Mouse (Mus musculus): ENCODE results near the gene Slc38a4. TPM values are rescaled to one million over a fixed set of nuclear protein-coding genes. Genes with fewer than 3 reads are reported as not detected.

The Slc38a4 gene
- total and polyA plus RNA-seq, 3 experiments: 0.13 to 0.51 (median 0.17) TPM

- Histone ChIP-seq H3K4me1 (ENCODE audit: control insufficient read depth in 1 of 2, insufficient read depth in 2 of 2) (peaks cover 2 to 4% of the 10 kb centered on the region in 2 experiments; a peak in 2 of 4 replicates), H3K27ac (ENCODE audit: insufficient read depth, low read depth) (no peak overlapping the region), H3K9ac (ENCODE audit: insufficient read depth, low read depth) (no peak overlapping the region), H3K4me2 (ENCODE audit: insufficient read depth, low read depth, poor library complexity, severe bottlenecking) (no peak overlapping the region), H3K9me3 (replicated peaks; ENCODE audit: low read length) (no peaks in the 10 kb centered on the region), H3K27me3 (replicated peaks) (no peaks in the 10 kb centered on the region), H3K4me3 (replicated peaks in 1 of 3; ENCODE audit: low read depth in 2 of 3, low read length in 2 of 3, poor library complexity in 1 of 3) (no peak overlapping the region), H3K79me2 (replicated peaks; ENCODE audit: control insufficient read depth, extremely low read depth, insufficient read depth, poor library complexity, severe bottlenecking) (no peaks in the 10 kb centered on the region), H3K36me3 (replicated peaks in 1 of 2; ENCODE audit: control insufficient read depth in 1 of 2, insufficient read depth in 1 of 2, low read length in 1 of 2) (peaks cover 0 to 18% of the 10 kb centered on the region in 2 experiments)
- dilution Hi-C loops (cut with MboI; ENCODE audit: extremely low pct_ligation_motif_present, extremely low pct_unique_long_range_greater_than_20kb, low sequenced_read_pairs) (no loop called here), in situ Hi-C loops (cut with MboI; ENCODE audit: low pct_ligation_motif_present, low pct_unique_long_range_greater_than_20kb, low sequenced_read_pairs) (no loop called here)
- no peak for DNase-seq (ENCODE audit: extremely low read depth)
- TF ChIP-seq KAT2A (IDR thresholded peaks at IDR 0.05; ENCODE audit: insufficient replicate concordance, low read length) (no peak), CTCF (conservative IDR thresholded peaks at IDR 0.05 in 1 of 2, IDR thresholded peaks at IDR 0.05 in 1 of 2; ENCODE audit: low read depth in 2 of 2, low read length in 2 of 2) (no peak), JUND (conservative IDR thresholded peaks at IDR 0.05; ENCODE audit: low read depth, low read length) (no peak), SIN3A (IDR thresholded peaks at IDR 0.05; ENCODE audit: low read length) (no peak), NELFE (IDR thresholded peaks at IDR 0.05; ENCODE audit: low read depth, low read length) (no peak), TCF12 (IDR thresholded peaks at IDR 0.05; ENCODE audit: low read depth, low read length) (no peak), MAFK (IDR thresholded peaks at IDR 0.05; ENCODE audit: insufficient replicate concordance, low read length) (no peak), EP300 (IDR thresholded peaks at IDR 0.05; ENCODE audit: low read length) (no peak), RAD21 (IDR thresholded peaks at IDR 0.05; ENCODE audit: low read depth, low read length) (no peak), JUN (IDR thresholded peaks at IDR 0.05; ENCODE audit: insufficient read depth, low read depth, low read length) (no peak), CHD1 (IDR thresholded peaks at IDR 0.05; ENCODE audit: low read depth, low read length) (no peak), ZC3H11A (IDR thresholded peaks at IDR 0.05; ENCODE audit: low read depth, low read length) (no peak), UBTF (IDR thresholded peaks at IDR 0.05; ENCODE audit: low read depth, low read length) (no peak), POLR2AphosphoS2 (IDR thresholded peaks at IDR 0.05; ENCODE audit: low read depth, low read length) (no peak)
Measured at GRCm38 (mm10) chr15:97066937-97067336, 11.2 kb upstream of the Slc38a4 start.

- no peaks in the 10 kb centered on the region for H3K79me2 ChIP-seq (replicated peaks; ENCODE audit: control insufficient read depth, extremely low read depth, insufficient read depth, poor library complexity, severe bottlenecking)
- H3K27me3 ChIP-seq (replicated peaks): no peaks in the 10 kb centered on the region
- no peaks in the 10 kb centered on the region for H3K36me3 ChIP-seq (replicated peaks in 1 of 2; ENCODE audit: control insufficient read depth in 1 of 2, insufficient read depth in 1 of 2, low read length in 1 of 2)
- H3K4me1 ChIP-seq (ENCODE audit: control insufficient read depth in 1 of 2, insufficient read depth in 2 of 2): peaks cover 8 to 14% of the 10 kb centered on the region in 2 experiments
- in situ Hi-C loops (cut with MboI; ENCODE audit: low pct_ligation_motif_present, low pct_unique_long_range_greater_than_20kb, low sequenced_read_pairs) (no loop called here), dilution Hi-C loops (cut with MboI; ENCODE audit: extremely low pct_ligation_motif_present, extremely low pct_unique_long_range_greater_than_20kb, low sequenced_read_pairs) (no loop called here)
- H3K4me2 ChIP-seq (ENCODE audit: insufficient read depth, low read depth, poor library complexity, severe bottlenecking): no peak overlapping the region
- DNase-seq (ENCODE audit: extremely low read depth): no peak
- TF ChIP-seq E2F4 (IDR thresholded peaks at IDR 0.05; ENCODE audit: insufficient replicate concordance, low read depth, low read length) (no peak), USF1 (IDR thresholded peaks at IDR 0.05; ENCODE audit: low read depth, low read length) (no peak), BHLHE40 (IDR thresholded peaks at IDR 0.05; ENCODE audit: low read depth, low read length) (no peak), EP300 (IDR thresholded peaks at IDR 0.05; ENCODE audit: low read length) (no peak), ZMIZ1 (IDR thresholded peaks at IDR 0.05; ENCODE audit: low read depth, low read length) (no peak), SIN3A (IDR thresholded peaks at IDR 0.05; ENCODE audit: low read length) (no peak), GABPA (IDR thresholded peaks at IDR 0.05; ENCODE audit: insufficient replicate concordance, low read depth, low read length) (no peak), PAX5 (IDR thresholded peaks at IDR 0.05; ENCODE audit: low read length) (no peak), MYC (IDR thresholded peaks at IDR 0.05; ENCODE audit: low read depth, low read length) (no peak), ETS1 (conservative IDR thresholded peaks at IDR 0.05; ENCODE audit: low read depth, low read length) (no peak), MEF2A (IDR thresholded peaks at IDR 0.05; ENCODE audit: borderline replicate concordance, low read depth, low read length) (no peak), NELFE (IDR thresholded peaks at IDR 0.05; ENCODE audit: low read depth, low read length) (no peak), UBTF (IDR thresholded peaks at IDR 0.05; ENCODE audit: low read depth, low read length) (no peak), MAFK (IDR thresholded peaks at IDR 0.05; ENCODE audit: insufficient replicate concordance, low read length) (no peak), JUN (IDR thresholded peaks at IDR 0.05; ENCODE audit: insufficient read depth, low read depth, low read length) (no peak), TCF12 (IDR thresholded peaks at IDR 0.05; ENCODE audit: low read depth, low read length) (no peak), POLR2AphosphoS2 (IDR thresholded peaks at IDR 0.05; ENCODE audit: low read depth, low read length) (no peak), JUND (conservative IDR thresholded peaks at IDR 0.05; ENCODE audit: low read depth, low read length) (no peak)
- H3K9ac ChIP-seq (ENCODE audit: insufficient read depth, low read depth): no peak overlapping the region
- no peak overlapping the region for H3K27ac ChIP-seq (ENCODE audit: insufficient read depth, low read depth)
- no peak overlapping the region for H3K4me3 ChIP-seq (replicated peaks in 1 of 3; ENCODE audit: low read depth in 2 of 3, low read length in 2 of 3, poor library complexity in 1 of 3)
- H3K9me3 ChIP-seq (replicated peaks; ENCODE audit: low read length): no peaks in the 10 kb centered on the region
Measured at GRCm38 (mm10) chr15:97063211-97063610, 7.5 kb upstream of the Slc38a4 start.
